Mouse (Mus musculus) megakaryocyte-erythroid progenitor cell, adult 5-6 weeks (primary cell): Measurements from ENCODE around the gene Nlrc5. TPM values are rescaled to one million over a fixed set of nuclear protein-coding genes. Genes with fewer than 3 reads are reported as not detected.
A peak's percentile ranks its signal among the peaks of the same experiment; 100 is the strongest.

Experiments used
- ATAC-seq: replicated peaks from 2 replicates; pipeline ENCODE4 v1.8.0; 2016; ENCODE audit warnings: mild to moderate bottlenecking, inconsistent platforms; ENCODE audit not compliant: severe bottlenecking, poor library complexity, low FRiP score, low TSS enrichment
- total RNA-seq, 2 experiments: library from RNA; stranded (forward) in 1 of 2; stranded (reverse) in 1 of 2; fragments of 200-1000, 215-1000 nt in 1 of 2; fragments of >200 nt in 1 of 2; fragmentation: Nextera tagmentation in 1 of 2; gene quantifications; 2 replicates each; pipeline ENCODE4 v1.2.3; 2014 to 2017

Gene Nlrc5
- total RNA-seq, 2 experiments from 2014 or later: 25.4 to 47.6 TPM

GRCm38 (mm10) chr8:94516766-94517165 is 82.6 kb downstream of the Nlrc5 start:
- ATAC-seq: no peak

- ATAC-seq: no peak
These were observed 84.2 kb downstream of the Nlrc5 start for GRCm38 (mm10) chr8:94518331-94518730.

- ATAC-seq: no peak
These were observed 84.9 kb downstream of the Nlrc5 start for GRCm38 (mm10) chr8:94519021-94519420.

- ATAC-seq: 0 out of 2 replicates have a peak, but pooled peaks have one; percentile 38
These were observed 87.3 kb downstream of the Nlrc5 start for GRCm38 (mm10) chr8:94521481-94521880.

GRCm38 (mm10) chr8:94522482-94522881 is 88.3 kb downstream of the Nlrc5 start:
- ATAC-seq: no peak

- no peak for ATAC-seq
These were observed 90.4 kb downstream of the Nlrc5 start for GRCm38 (mm10) chr8:94524554-94524953.

- ATAC-seq: no peak
These were observed 93.0 kb downstream of the Nlrc5 start for GRCm38 (mm10) chr8:94527178-94527577.

- peak; percentile 74 for ATAC-seq
These were observed 94.1 kb downstream of the Nlrc5 start for GRCm38 (mm10) chr8:94528245-94528644.

- ATAC-seq: 0 out of 2 replicates have a peak, but pooled peaks have one; percentile 16
These were observed 95.7 kb downstream of the Nlrc5 start for GRCm38 (mm10) chr8:94529875-94530274.

GRCm38 (mm10) chr8:94530643-94531042 is 96.5 kb downstream of the Nlrc5 start:
- no peak for ATAC-seq

- ATAC-seq: no peak
These were observed 97.8 kb downstream of the Nlrc5 start for GRCm38 (mm10) chr8:94532000-94532399.

GRCm38 (mm10) chr8:94532525-94532872 is 98.3 kb downstream of the Nlrc5 start:
- ATAC-seq: no peak

- ATAC-seq: peak; percentile 41
These were observed 98.9 kb downstream of the Nlrc5 start, which contains the start of gene Cpne2 for GRCm38 (mm10) chr8:94532873-94533671. Cpne2 (plus strand) TSS chr8:94532990.

- no peak for ATAC-seq
These were observed 100.5 kb downstream of the Nlrc5 start for GRCm38 (mm10) chr8:94534612-94535011.

GRCm38 (mm10) chr8:94535631-94536030 is 101.5 kb downstream of the Nlrc5 start:
- no peak for ATAC-seq

- ATAC-seq: no peak
These were observed 103.3 kb downstream of the Nlrc5 start for GRCm38 (mm10) chr8:94537456-94537855.

GRCm38 (mm10) chr8:94540025-94540424 is 105.9 kb downstream of the Nlrc5 start:
- no peak for ATAC-seq

GRCm38 (mm10) chr8:94540889-94541795 is 107.0 kb downstream of the Nlrc5 start:
- ATAC-seq: peak; percentile 85

- no peak for ATAC-seq
These were observed 109.8 kb downstream of the Nlrc5 start for GRCm38 (mm10) chr8:94543981-94544380.

GRCm38 (mm10) chr8:94549041-94549440 is 114.9 kb downstream of the Nlrc5 start:
- no peak for ATAC-seq
